Mouse (Mus musculus) G1E-ER4 (cell line): Measurements from ENCODE around the gene Hs6st3. TPM values are rescaled to one million over a fixed set of nuclear protein-coding genes. Genes with fewer than 3 reads are reported as not detected.

Experiments
- GATA1 ChIP-seq: IDR thresholded peaks from one replicate; pipeline ENCODE4 v1.8.0; 2012; ENCODE audit warnings: low read length, inconsistent platforms
- polyA plus RNA-seq: library from polyadenylated mRNA; stranded (reverse); fragments of >175 nt; gene quantifications from 2 replicates; pipeline ENCODE4 v1.2.3, GENCODE M21; 2012

Hs6st3 gene
- not detected in 2 replicates for polyA plus RNA-seq

GRCm38 (mm10) chr14:119137906-119138785 lies at the start of gene Hs6st3:
Gene Hs6st3, plus strand, starts transcription at chr14:119138341.
- TF ChIP-seq GATA1, result no peak

GRCm38 (mm10) chr14:119098851-119099569 lies 39.1 kb upstream of the Hs6st3 start, which contains the start of gene Uggt2:
Gene Uggt2, minus strand, starts transcription at chr14:119099430.
- no peak for TF ChIP-seq GATA1

DNA sequence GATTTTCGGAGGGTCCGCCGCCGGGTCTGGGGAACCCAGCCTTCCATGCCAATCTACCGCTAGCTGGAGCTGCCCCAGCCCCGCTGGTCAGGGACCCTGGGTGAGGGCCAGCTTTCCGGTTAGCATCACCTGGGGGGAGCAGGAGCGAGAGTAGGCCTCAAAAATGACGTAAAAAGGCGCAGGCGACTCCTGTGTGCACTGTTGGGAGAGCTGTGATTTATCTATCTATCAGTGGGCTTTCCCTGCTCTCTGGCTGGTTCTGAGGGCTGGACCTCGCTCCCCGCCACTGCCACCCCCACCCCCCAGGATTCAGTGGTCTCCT lies 38.6 kb upstream of the Hs6st3 start:
- no peak for TF ChIP-seq GATA1

GRCm38 (mm10) chr14:119107591-119107990 lies 30.6 kb upstream of the Hs6st3 start:
- no peak for TF ChIP-seq GATA1

- TF ChIP-seq GATA1, result no peak
Measured at GRCm38 (mm10) chr14:119108776-119109301, 29.3 kb upstream of the Hs6st3 start.

DNA sequence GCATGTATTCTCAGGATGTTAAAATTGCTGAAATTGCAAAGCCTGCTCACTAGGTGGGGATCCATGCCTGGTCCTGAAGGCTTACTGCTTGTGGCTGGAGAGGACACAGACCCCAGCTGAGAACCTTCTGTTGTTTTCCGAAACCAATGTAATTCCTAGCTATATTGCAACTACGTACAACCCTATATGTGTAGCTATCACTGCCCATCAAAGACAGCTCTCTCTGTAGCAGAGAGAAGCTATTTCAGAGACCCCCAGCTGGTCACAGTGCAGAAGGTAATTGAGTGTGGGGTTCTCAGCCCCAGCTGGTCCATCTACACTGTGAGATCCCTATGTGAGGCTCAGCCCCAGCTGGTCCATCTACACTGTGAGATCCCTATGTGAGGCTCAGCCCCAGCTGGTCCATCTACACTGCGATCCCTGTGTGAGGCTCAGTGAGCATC lies 28.3 kb upstream of the Hs6st3 start:
- TF ChIP-seq GATA1, result no peak

DNA sequence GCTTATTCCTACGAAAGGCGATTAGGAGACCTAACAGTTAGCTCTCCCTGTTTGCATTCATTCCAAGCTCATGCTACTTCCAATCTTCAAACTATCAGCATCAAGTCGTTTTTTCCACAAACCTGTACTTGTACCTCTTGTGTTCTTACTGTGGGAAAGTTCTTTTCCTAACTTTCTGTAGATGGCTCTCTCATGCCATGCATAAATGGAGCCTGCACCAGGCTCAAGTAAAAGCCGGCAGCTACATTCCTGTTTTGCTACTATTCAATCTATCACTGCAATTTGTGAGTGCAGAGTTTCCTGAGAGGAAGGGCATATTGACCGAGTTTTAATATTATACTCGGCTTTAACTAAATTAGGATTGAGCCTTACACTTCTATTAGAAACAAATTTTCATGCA lies 25.6 kb upstream of the Hs6st3 start:
- no peak for TF ChIP-seq GATA1

GRCm38 (mm10) chr14:119123582-119123981 lies 14.6 kb upstream of the Hs6st3 start:
- TF ChIP-seq GATA1, result no peak

DNA sequence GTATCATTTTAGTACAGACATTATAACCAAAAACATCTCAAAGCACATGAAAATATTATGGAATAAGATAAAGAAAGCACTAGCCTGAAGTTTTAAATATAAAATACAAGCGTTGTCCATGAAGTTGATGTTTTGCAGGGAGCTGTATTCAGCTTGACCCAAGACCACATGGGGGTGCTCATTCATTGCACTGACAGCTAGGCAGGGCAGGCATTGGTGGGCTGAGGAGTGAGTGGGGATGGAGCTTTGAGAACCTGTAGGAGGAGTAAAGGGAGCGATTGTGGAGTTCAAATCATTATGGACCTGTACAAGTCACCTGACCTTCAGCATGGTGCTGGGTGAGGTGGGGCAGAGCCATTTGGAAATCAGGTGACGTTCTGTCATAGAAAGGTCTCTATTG lies 14.1 kb upstream of the Hs6st3 start:
- TF ChIP-seq GATA1, result no peak

GRCm38 (mm10) chr14:119125840-119126239 lies 12.3 kb upstream of the Hs6st3 start:
- no peak for TF ChIP-seq GATA1

GRCm38 (mm10) chr14:119127330-119127729 lies 10.8 kb upstream of the Hs6st3 start:
- no peak for TF ChIP-seq GATA1

GRCm38 (mm10) chr14:119137512-119137905 lies 632 bp upstream of the Hs6st3 start:
- TF ChIP-seq GATA1, result no peak

DNA sequence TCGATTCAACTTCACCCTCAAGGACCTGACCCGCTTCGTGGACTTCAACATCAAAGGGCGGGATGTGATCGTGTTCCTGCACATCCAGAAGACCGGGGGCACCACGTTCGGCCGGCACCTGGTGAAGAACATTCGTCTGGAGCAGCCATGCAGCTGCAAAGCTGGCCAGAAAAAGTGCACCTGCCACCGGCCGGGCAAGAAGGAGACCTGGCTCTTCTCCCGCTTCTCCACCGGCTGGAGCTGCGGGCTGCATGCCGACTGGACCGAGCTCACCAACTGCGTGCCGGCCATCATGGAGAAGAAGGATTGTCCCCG lies 602 bp downstream of the Hs6st3 start:
- TF ChIP-seq GATA1, result no peak

DNA sequence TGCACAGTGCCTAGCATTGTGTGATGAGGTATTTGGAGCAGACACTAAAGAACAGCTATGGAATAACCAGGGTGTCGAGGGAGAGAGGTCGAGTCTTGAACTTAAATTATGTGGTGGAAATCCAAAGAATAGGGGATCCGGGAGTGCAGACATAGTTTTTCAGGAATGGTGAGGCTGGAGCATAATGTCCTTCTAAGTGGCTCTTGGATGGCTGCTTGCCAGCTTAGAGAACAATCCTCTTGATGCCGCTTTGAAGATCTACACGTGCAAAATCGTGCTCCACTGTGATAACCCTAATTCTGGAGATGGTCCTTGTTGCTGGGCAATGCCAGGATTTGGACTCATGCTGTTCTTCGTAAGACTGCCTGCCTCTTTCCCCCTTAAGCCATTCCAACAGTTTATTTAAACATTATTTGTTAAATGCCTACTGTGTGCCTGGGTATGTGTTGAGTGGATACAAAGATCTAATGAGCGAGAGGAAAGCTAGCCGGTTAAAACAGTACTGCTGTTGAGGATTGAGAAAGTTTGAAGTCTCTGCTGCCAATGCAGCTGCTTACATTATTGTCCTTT lies 1.3 kb downstream of the Hs6st3 start:
- TF ChIP-seq GATA1, result no peak

DNA sequence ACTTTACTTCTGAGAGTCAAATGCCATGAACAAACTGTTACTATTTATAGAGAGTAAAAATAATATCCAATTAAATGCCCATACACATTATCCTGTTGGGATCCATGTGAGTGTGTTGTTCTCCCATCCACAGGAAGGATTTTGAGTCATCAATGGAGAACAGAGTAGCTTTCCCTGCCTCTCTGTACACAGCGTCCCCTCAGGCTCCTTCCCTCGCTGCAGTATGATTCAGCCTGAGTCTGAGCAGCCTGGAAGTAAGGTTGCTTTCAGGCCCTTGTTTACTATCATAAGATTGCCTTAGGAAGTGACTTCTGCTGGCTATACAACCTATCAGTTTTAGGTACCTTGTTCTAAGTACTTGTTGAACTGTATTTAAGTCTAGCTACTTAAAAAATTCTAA lies 14.9 kb downstream of the Hs6st3 start:
- TF ChIP-seq GATA1, result no peak

GRCm38 (mm10) chr14:119193905-119194304 lies 55.8 kb downstream of the Hs6st3 start:
- no peak for TF ChIP-seq GATA1
